Mouse (Mus musculus) forebrain, postnatal 0 days (tissue): ENCODE results near the gene Marveld3. TPM values are rescaled to one million over a fixed set of nuclear protein-coding genes. Genes with fewer than 3 reads are reported as not detected.

Experiments used
- ATAC-seq: fragments of 200-750 bp; cut with Nextera tagmentation; 2 replicates; pipeline ENCODE4 v1.8.0; 2017; ENCODE audit warnings: mild to moderate bottlenecking, moderate library complexity
- DNase-seq: peaks from one replicate; pipeline ENCODE4 v3.0.0-alpha.2; 2015
- H3K27ac ChIP-seq: fragments of 300-500 bp; sonication (generic); 2 replicates; pipeline ENCODE4 v1.5.1; 2014; ENCODE audit warnings: low read depth, mild to moderate bottlenecking, antibody characterized with exemption, low read length, moderate library complexity, mixed read lengths
- H3K27me3 ChIP-seq: fragments of 300-500 bp; sonication (generic); 2 replicates; pipeline ENCODE4 v1.6.1; 2014; ENCODE audit warnings: mild to moderate bottlenecking, low read length, mixed read lengths; ENCODE audit not compliant: insufficient read depth
- H3K36me3 ChIP-seq: fragments of 300-500 bp; sonication (generic); 2 replicates; pipeline ENCODE4 v1.6.1; 2014; ENCODE audit warnings: mild to moderate bottlenecking, moderate library complexity; ENCODE audit not compliant: insufficient read depth
- H3K4me1 ChIP-seq: fragments of 300-500 bp; sonication (generic); 2 replicates; pipeline ENCODE4 v1.6.1; 2014; ENCODE audit warnings: antibody characterized with exemption; ENCODE audit not compliant: insufficient read depth
- H3K4me2 ChIP-seq: fragments of 300-500 bp; sonication (generic); 2 replicates; pipeline ENCODE4 v1.6.1; 2014; ENCODE audit warnings: low read depth, mild to moderate bottlenecking, moderate library complexity
- H3K4me3 ChIP-seq: fragments of 300-500 bp; sonication (generic); 2 replicates; pipeline ENCODE4 v1.5.1; 2014; ENCODE audit warnings: low read depth, low read length, mixed read lengths
- H3K9ac ChIP-seq: fragments of 300-500 bp; sonication (generic); 2 replicates; pipeline ENCODE4 v1.6.1; 2014; ENCODE audit warnings: mild to moderate bottlenecking
- H3K9me3 ChIP-seq: fragments of 300-500 bp; sonication (generic); 2 replicates; pipeline ENCODE4 v1.6.1; 2016; ENCODE audit warnings: low read length
- CTCF ChIP-seq: sonication (generic); IDR thresholded peaks from 2 replicates; pipeline ENCODE4 v1.5.1; 2016; ENCODE audit warnings: antibody characterized with exemption, control low read depth, low read depth
- WGBS: fragments of 180-500 bp; shearing (Covaris S2); extraction: QIAGEN DNeasy Blood & Tissue Kit; methylation state at CpG from one replicate; pipeline ENCODE4 v1.1.7; 2014; 5-methylcytosine and 5-hydroxymethylcytosine counted together
- polyA plus RNA-seq: library from polyadenylated mRNA; unstranded; fragments of >200 nt; fragmentation: Nextera tagmentation; extraction: Ambion mirVana; gene quantifications from 2 replicates; pipeline ENCODE4 v1.2.1, GENCODE M21; 2015
- total RNA-seq: library from RNA; depleted of rRNA; stranded (reverse); fragments of >200 nt; gene quantifications from 2 replicates; pipeline ENCODE4 v1.2.3, GENCODE M21; 2014

Marveld3 gene
- total and polyA plus RNA-seq, 2 experiments from 2014 or later: 0.76 to 1.4 TPM

- Histone ChIP-seq H3K9ac (no peak overlapping the region), H3K4me1 (peaks cover 12% of the 10 kb centered on the region; the same call in 1 of the 2 replicates), H3K4me3 (no peak overlapping the region), H3K27me3 (no peaks in the 10 kb centered on the region), H3K36me3 (no peaks in the 10 kb centered on the region), H3K4me2 (peak overlapping the region; percentile 3; the same call in 1 of the 2 replicates), H3K9me3 (no peaks in the 10 kb centered on the region), H3K27ac (0 out of 2 replicates have a peak overlapping the region, but pooled peaks have one; percentile 42)
- peak; percentile 83 for ATAC-seq
- DNase-seq: peak; percentile 70
- 28% methylated on average over 13 of the region's 13 CpGs for WGBS
- TF ChIP-seq CTCF: no peak
These were observed 7.5 kb downstream of the Marveld3 start for GRCm38 (mm10) chr8:109954486-109954948.

- 64% methylated on average over 7 of the region's 7 CpGs for WGBS
- Histone ChIP-seq H3K27me3 (no peaks in the 10 kb centered on the region; the same call in 1 of the 2 replicates), H3K27ac (no peak overlapping the region), H3K9me3 (no peaks in the 10 kb centered on the region), H3K4me1 (peaks cover 14% of the 10 kb centered on the region; the same call in 1 of the 2 replicates), H3K36me3 (no peaks in the 10 kb centered on the region), H3K9ac (no peak overlapping the region), H3K4me2 (no peak overlapping the region), H3K4me3 (no peak overlapping the region)
- no peak for TF ChIP-seq CTCF
- no peak for DNase-seq
- ATAC-seq: no peak
These were observed 9.8 kb downstream of the Marveld3 start for GRCm38 (mm10) chr8:109952171-109952570.

GRCm38 (mm10) chr8:109948285-109948564, 13.8 kb downstream of the Marveld3 start:
- no peak for DNase-seq

GRCm38 (mm10) chr8:109947447-109948284, 14.3 kb downstream of the Marveld3 start:
- ATAC-seq: peak; percentile 77
- Histone ChIP-seq H3K27ac (peak overlapping the region; percentile 76), H3K9me3 (no peaks in the 10 kb centered on the region), H3K4me3 (peak overlapping the region; percentile 42), H3K4me1 (0 out of 2 replicates have a peak, but pooled peaks cover 5% of the 10 kb centered on the region), H3K36me3 (peaks cover 5% of the 10 kb centered on the region; the same call in 1 of the 2 replicates), H3K9ac (peak overlapping the region; percentile 62), H3K27me3 (no peaks in the 10 kb centered on the region; the same call in 1 of the 2 replicates), H3K4me2 (peak overlapping the region; percentile 75)
- DNase-seq: peak; percentile 81
- TF ChIP-seq CTCF: peak; percentile 80
- WGBS: 3% methylated on average over 26 of the region's 26 CpGs

More at GRCm38 (mm10) chr8:109948285-109948564, 13.8 kb downstream of the Marveld3 start:
- H3K36me3 ChIP-seq: peaks cover 2% of the 10 kb centered on the region; the same call in 1 of the 2 replicates
- WGBS: 6% methylated on average over 19 of the region's 19 CpGs
- 0 out of 2 replicates have a peak, but pooled peaks cover 5% of the 10 kb centered on the region for H3K4me1 ChIP-seq
- peak; percentile 49 for ATAC-seq
- peak overlapping the region; percentile 76 for H3K27ac ChIP-seq
- H3K4me3 ChIP-seq: peak overlapping the region; percentile 42
- H3K27me3 ChIP-seq: no peaks in the 10 kb centered on the region; the same call in 1 of the 2 replicates
- TF ChIP-seq CTCF: no peak
- H3K9me3 ChIP-seq: no peaks in the 10 kb centered on the region
- H3K4me2 ChIP-seq: peak overlapping the region; percentile 75
- peak overlapping the region; percentile 62 for H3K9ac ChIP-seq

GRCm38 (mm10) chr8:109946272-109946671, 15.7 kb downstream of the Marveld3 start:
- no peak for TF ChIP-seq CTCF
- no peak overlapping the region for H3K4me3 ChIP-seq
- H3K4me1 ChIP-seq: 0 out of 2 replicates have a peak, but pooled peaks cover 5% of the 10 kb centered on the region
- H3K27ac ChIP-seq: no peak overlapping the region
- WGBS: 86% methylated on average over 7 of the region's 7 CpGs
- DNase-seq (no peak), ATAC-seq (no peak)
- peaks cover 6% of the 10 kb centered on the region; the same call in 1 of the 2 replicates for H3K36me3 ChIP-seq
- H3K9me3 ChIP-seq: no peaks in the 10 kb centered on the region
- H3K4me2 ChIP-seq: no peak overlapping the region
- no peaks in the 10 kb centered on the region; the same call in 1 of the 2 replicates for H3K27me3 ChIP-seq
- no peak overlapping the region for H3K9ac ChIP-seq

- no peaks in the 10 kb centered on the region; the same call in 1 of the 2 replicates for H3K27me3 ChIP-seq
- H3K4me3 ChIP-seq: no peak overlapping the region
- no peaks in the 10 kb centered on the region for H3K9me3 ChIP-seq
- ATAC-seq (no peak), DNase-seq (no peak)
- H3K36me3 ChIP-seq: peaks cover 11% of the 10 kb centered on the region
- 83% methylated on average over 7 of the region's 7 CpGs for WGBS
- TF ChIP-seq CTCF: no peak
- no peak overlapping the region for H3K9ac ChIP-seq
- no peak overlapping the region for H3K27ac ChIP-seq
- 0 out of 2 replicates have a peak, but pooled peaks cover 5% of the 10 kb centered on the region for H3K4me1 ChIP-seq
- no peak overlapping the region for H3K4me2 ChIP-seq
These were observed 16.3 kb downstream of the Marveld3 start for GRCm38 (mm10) chr8:109945694-109946093.

- 56% methylated on average over 9 of the region's 9 CpGs for WGBS
- no peak overlapping the region for H3K27ac ChIP-seq
These were observed 16.8 kb downstream of the Marveld3 start for GRCm38 (mm10) chr8:109945153-109945632.

More at GRCm38 (mm10) chr8:109945153-109945632, 16.8 kb downstream of the Marveld3 start:
- Histone ChIP-seq H3K27me3 (no peaks in the 10 kb centered on the region; the same call in 1 of the 2 replicates), H3K4me2 (no peak overlapping the region), H3K9ac (no peak overlapping the region), H3K4me1 (0 out of 2 replicates have a peak, but pooled peaks cover 5% of the 10 kb centered on the region), H3K4me3 (no peak overlapping the region), H3K9me3 (no peaks in the 10 kb centered on the region), H3K36me3 (peaks cover 16% of the 10 kb centered on the region)
- no peak for TF ChIP-seq CTCF
- no peak for ATAC-seq
- DNase-seq: no peak
